Mouse (Mus musculus) megakaryocyte-erythroid progenitor cell, adult 5-6 weeks (primary cell): ENCODE data around the gene Ccr10. TPM values are rescaled to one million over a fixed set of nuclear protein-coding genes. Genes with fewer than 3 reads are reported as not detected.

ENCODE experiments used
- ATAC-seq: replicated peaks from 2 replicates; pipeline ENCODE4 v1.8.0; 2016; ENCODE audit warnings: mild to moderate bottlenecking, inconsistent platforms; ENCODE audit not compliant: severe bottlenecking, poor library complexity, low FRiP score, low TSS enrichment
- total RNA-seq, 2 experiments: library from RNA; stranded (forward) in 1 of 2; stranded (reverse) in 1 of 2; fragments of 200-1000, 215-1000 nt in 1 of 2; fragments of >200 nt in 1 of 2; fragmentation: Nextera tagmentation in 1 of 2; gene quantifications; 2 replicates each; pipeline ENCODE4 v1.2.3; 2014 to 2017

Ccr10 gene
- total RNA-seq, 2 experiments from 2014 or later = not detected

DNA sequence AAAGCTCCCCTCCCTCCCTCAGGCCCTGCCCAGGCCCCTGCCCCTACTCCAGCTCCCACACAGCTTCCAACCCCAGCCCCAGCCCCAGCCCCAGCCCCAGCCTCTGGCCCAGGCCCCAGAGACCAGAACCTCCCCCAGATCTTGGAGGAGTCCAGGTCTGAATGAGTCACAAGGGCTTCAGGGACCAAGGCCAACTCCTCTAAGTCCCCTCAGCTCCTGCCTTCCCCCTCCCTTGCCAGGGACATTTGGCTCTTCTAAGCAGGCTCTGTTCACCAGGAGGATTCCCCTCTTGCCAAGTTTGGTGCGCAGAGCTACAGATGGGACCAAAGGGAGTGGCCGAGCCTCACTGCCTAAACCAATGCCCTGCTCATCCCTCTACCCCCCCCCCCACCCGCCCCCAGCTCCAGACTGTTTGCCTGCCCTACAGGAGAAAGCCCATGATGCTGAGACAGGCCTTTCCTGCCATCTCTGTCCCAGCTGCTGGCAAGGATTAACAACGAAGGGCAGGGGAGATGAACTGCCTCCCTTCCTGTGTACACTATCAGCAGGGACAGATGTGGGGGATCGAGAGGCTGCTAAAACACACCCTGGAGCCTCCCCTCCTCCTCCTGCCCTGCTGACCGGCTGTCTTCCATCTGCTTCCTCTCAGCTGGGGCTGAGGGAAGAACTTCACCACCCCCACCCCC, 14.4 kb upstream of the Ccr10 start:
- peak; percentile 91 for ATAC-seq

GRCm38 (mm10) chr11:101188166-101188805, 13.0 kb upstream of the Ccr10 start:
- ATAC-seq = no peak

DNA sequence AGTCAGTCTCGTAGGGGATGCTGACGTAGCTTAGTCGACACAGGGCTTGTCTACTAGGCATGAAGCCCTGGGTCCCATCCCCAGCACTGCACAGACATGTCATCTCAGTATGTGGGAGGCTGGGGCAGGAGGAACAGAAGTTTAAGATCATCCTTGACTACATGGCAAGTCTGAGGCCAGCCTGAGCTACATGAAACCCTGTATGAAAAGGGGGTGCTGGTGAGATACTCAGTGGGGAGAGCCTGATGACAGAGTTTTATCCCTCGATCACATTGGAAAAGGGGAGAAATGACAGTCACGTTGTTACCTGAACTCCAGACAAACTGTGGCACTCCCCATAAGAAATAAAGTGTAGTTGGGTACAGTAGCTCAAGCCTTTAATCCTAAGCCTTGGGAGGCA, 12.3 kb upstream of the Ccr10 start:
- ATAC-seq = no peak

GRCm38 (mm10) chr11:101186526-101187247, 11.4 kb upstream of the Ccr10 start:
- ATAC-seq = no peak

DNA sequence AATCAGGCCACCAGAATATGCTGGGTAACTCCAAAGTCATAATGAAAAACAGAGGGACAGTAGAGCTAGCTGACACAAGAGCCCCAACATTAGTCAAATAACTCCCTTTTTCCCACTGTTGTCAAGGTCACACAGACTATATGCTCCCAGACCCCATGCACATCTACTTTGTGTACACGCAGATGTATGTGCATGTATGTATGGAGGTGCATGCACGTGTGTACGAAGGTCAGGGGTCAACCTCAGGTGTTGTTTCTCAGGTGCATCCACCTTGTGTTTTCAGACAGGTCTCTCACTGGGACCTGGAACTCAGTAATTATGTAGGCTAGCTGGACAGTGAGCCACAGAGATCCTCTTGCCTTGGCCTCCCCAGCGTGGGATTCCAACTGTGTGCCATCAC, 10.2 kb upstream of the Ccr10 start:
- ATAC-seq = no peak

- ATAC-seq = no peak
Observed at GRCm38 (mm10) chr11:101184984-101185383, 9.7 kb upstream of the Ccr10 start.

GRCm38 (mm10) chr11:101182771-101183517, 7.7 kb upstream of the Ccr10 start:
- ATAC-seq = no peak

DNA sequence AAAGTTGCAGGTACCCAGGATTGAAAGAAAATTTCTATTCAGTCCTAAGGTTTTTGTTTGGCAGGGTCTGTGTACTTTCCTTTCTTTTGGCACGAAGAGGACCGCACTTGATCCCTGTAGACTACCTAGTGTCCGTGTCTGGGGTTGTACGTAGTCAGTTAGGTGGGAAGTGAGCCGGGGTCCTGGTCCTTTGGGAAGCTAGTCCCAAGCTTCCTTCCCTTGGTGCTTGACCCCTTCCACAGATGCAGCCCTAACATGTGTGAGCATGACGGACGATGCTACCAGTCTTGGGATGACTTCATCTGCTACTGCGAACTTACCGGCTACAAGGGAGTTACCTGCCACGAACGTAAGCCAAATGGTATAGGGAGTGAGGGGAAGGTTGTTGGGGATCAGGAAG, 6.7 kb upstream of the Ccr10 start:
- ATAC-seq = no peak

- ATAC-seq = no peak
Observed at GRCm38 (mm10) chr11:101180846-101181740, 5.8 kb upstream of the Ccr10 start.

GRCm38 (mm10) chr11:101180261-101180660, 5.0 kb upstream of the Ccr10 start:
- no peak for ATAC-seq

- ATAC-seq = no peak
Observed at GRCm38 (mm10) chr11:101179306-101179705, 4.1 kb upstream of the Ccr10 start.

DNA sequence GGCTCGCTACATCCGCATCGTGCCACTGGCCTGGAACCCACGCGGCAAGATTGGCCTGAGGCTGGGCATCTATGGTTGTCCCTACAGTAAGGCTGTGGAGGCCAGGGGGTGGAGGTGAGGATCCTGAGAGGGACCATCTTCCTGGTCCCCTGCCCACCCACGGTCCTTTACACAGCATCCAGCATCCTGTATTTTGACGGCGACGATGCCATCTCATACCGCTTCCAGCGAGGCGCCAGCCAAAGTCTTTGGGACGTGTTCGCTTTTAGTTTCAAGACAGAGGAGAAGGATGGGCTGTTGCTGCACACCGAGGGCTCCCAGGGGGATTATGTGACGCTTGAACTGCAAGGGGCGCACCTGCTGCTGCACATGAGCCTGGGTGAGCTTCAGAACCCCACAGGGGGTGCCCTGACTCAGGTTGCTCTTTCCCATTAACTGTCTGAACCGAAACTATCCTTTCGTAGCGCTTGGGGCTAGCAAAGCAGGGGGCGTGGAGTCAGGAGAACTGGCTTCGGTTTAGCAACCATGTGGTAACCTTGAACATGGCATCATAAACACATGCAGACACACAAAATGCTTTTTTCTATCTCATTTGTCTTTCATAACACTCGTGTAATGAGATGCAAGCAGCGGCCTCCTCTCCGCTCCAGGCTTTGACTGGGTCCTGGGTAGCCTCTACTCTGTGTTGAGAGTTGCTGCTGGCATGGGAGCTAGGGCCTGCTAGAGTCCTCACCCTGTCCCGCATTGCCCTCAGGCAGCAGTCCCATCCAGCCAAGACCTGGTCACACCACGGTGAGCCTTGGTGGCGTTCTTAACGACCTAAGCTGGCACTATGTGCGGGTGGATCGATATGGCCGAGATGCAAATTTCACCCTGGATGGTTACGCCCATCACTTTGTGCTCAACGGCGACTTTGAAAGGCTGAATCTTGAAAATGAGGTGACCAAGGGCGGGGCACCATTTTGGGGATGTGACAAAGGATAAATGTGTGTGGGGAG, 3.1 kb upstream of the Ccr10 start:
- ATAC-seq = no peak

DNA sequence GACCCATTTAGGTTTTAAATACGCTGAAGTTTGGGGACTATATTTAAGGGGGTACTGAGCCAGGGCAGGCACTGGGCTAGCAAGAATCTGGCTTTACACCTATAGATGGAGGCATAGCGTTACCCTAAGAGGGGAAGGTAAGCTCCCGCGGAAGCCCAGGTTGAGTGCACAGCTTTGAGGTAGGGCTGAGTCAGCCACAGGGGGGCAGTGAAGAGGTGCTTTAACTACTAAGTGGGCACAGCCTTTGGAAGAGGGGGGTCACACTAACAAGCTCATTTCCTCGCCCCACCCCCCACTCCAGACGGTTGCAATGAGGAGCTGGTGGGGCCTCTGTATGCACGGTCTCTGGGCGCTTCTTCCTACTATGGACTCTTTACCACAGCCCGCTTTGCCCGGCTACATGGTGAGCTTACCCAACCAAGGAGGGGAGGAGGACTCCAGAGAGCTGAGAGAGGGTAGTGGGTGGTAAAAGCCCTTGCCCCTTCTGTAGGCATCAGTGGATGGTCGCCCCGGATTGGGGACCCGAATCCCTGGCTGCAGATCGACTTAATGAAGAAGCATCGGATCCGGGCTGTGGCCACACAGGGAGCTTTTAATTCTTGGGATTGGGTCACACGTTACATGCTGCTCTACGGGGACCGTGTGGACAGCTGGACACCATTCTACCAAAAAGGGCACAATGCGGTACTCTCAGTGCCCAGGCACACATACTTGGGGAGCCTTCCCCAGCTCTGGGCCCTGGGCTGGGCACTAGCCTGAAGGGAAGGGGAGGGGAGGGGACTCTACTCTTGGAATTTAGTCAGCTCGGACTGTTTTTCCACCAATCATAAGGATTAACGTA, 1.9 kb upstream of the Ccr10 start:
- ATAC-seq = no peak

GRCm38 (mm10) chr11:101176117-101176691, 961 bp upstream of the Ccr10 start:
- no peak for ATAC-seq

GRCm38 (mm10) chr11:101175636-101176116, 433 bp upstream of the Ccr10 start:
- no peak for ATAC-seq

DNA sequence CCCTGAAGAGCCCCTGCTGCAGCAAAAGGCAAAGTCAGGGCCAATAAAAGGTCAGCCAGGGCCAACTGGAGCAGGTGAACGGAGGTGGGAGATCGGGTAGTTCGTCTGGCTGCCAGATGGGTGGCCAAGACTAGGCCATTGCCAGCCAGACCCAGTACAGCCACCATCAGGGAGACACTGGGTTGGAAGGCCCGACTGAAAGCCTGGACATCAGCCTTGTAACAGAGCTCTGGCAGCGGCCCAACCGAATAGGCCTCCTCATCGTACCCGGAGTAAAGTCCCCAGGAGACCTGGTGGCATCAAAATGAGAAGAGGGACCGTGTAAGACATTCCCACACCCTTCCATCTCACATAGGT, 876 bp downstream of the Ccr10 start:
- no peak for ATAC-seq
